Mouse (Mus musculus): ENCODE data around the gene Zfp51. TPM values are rescaled to one million over a fixed set of nuclear protein-coding genes. Genes with fewer than 3 reads are reported as not detected.

Zfp51 gene
- polyA plus RNA-seq, 1 experiment from 2014 or later: 6.3 TPM

- Histone ChIP-seq H3K9me3 (replicated peaks; ENCODE audit: control insufficient read depth, low read length) (no peaks in the 10 kb centered on the region), H3K9ac (ENCODE audit: low read depth, low read length) (no peak overlapping the region), H3K27ac (ENCODE audit: low read length) (no peak overlapping the region), H3K4me2 (ENCODE audit: low read depth, low read length) (no peak overlapping the region), H3K36me3 (ENCODE audit: control insufficient read depth, insufficient read depth) (peaks cover 2% of the 10 kb centered on the region; the same call in 1 of the 2 replicates), H3K4me3 (ENCODE audit: low read depth, low read length) (no peak overlapping the region), H3K4me1 (ENCODE audit: control insufficient read depth, low read depth, low read length) (no peaks in the 10 kb centered on the region), H3K27me3 (ENCODE audit: control insufficient read depth, insufficient read depth, low read depth, low read length) (no peaks in the 10 kb centered on the region)
- no peak for ATAC-seq (ENCODE audit: low read depth)
- 70% methylated on average over 1 of the region's 1 CpGs for WGBS (ENCODE audit: insufficient replicate concordance)
Observed at GRCm38 (mm10) chr17:21504524-21504923, 54.4 kb downstream of the Zfp51 start.

DNA sequence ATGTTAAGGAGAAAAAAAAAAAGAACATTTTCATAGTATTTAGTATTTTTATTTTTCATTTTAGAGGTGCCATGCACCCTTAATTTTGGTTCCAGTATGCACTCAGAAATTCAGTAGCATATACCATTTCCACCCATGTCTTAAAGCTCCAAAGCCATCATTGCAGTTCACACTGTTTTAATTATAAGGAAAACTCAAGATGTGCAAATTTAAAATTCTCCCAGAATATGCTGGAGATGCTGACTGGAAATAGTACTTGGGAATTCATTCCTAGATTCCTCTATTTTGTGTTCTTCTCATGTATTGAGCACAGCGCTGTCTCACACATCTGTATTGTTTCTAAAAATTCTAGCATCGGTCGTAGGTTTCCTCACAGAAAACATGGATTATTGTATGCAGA, 56.1 kb downstream of the Zfp51 start:
- H3K4me1 ChIP-seq (ENCODE audit: control insufficient read depth, low read depth, low read length): no peaks in the 10 kb centered on the region
- H3K27ac ChIP-seq (ENCODE audit: low read length): no peak overlapping the region
- H3K9ac ChIP-seq (ENCODE audit: low read depth, low read length): no peak overlapping the region
- no peak overlapping the region for H3K4me3 ChIP-seq (ENCODE audit: low read depth, low read length)
- no peak for ATAC-seq (ENCODE audit: low read depth)
- no peaks in the 10 kb centered on the region for H3K9me3 ChIP-seq (replicated peaks; ENCODE audit: control insufficient read depth, low read length)
- WGBS (ENCODE audit: insufficient replicate concordance): 87% methylated on average over 3 of the region's 3 CpGs
- H3K27me3 ChIP-seq (ENCODE audit: control insufficient read depth, insufficient read depth, low read depth, low read length): no peaks in the 10 kb centered on the region
- H3K36me3 ChIP-seq (ENCODE audit: control insufficient read depth, insufficient read depth): peaks cover 2% of the 10 kb centered on the region
- no peak overlapping the region for H3K4me2 ChIP-seq (ENCODE audit: low read depth, low read length)

GRCm38 (mm10) chr17:21509756-21510155, 59.6 kb downstream of the Zfp51 start:
- Histone ChIP-seq H3K4me2 (ENCODE audit: low read depth, low read length) (no peak overlapping the region), H3K36me3 (ENCODE audit: control insufficient read depth, insufficient read depth) (peaks cover 2% of the 10 kb centered on the region), H3K4me1 (ENCODE audit: control insufficient read depth, low read depth, low read length) (no peaks in the 10 kb centered on the region), H3K4me3 (ENCODE audit: low read depth, low read length) (no peak overlapping the region), H3K27ac (ENCODE audit: low read length) (no peak overlapping the region), H3K9me3 (replicated peaks; ENCODE audit: control insufficient read depth, low read length) (no peaks in the 10 kb centered on the region), H3K27me3 (ENCODE audit: control insufficient read depth, insufficient read depth, low read depth, low read length) (no peaks in the 10 kb centered on the region), H3K9ac (ENCODE audit: low read depth, low read length) (no peak overlapping the region)
- no peak for ATAC-seq (ENCODE audit: low read depth)

Other genes starting within 250 kb of the Zfp51 start
- gene Vmn1r234, start 224.3 kb upstream of the Zfp51 start, polyA plus RNA-seq (2015; fragmentation: Nextera tagmentation; extraction: Ambion mirVana): not detected in 2 replicates
- not detected in 2 replicates for gene Vmn1r235, start 194.0 kb upstream of the Zfp51 start, polyA plus RNA-seq (2015; fragmentation: Nextera tagmentation; extraction: Ambion mirVana)
- not detected in 2 replicates for gene Vmn1r236, start 167.4 kb upstream of the Zfp51 start, polyA plus RNA-seq (2015; fragmentation: Nextera tagmentation; extraction: Ambion mirVana)
- gene Vmn1r237, start 138.5 kb upstream of the Zfp51 start, polyA plus RNA-seq (2015; fragmentation: Nextera tagmentation; extraction: Ambion mirVana): not detected in 2 replicates
- gene Zfp677, start 66.6 kb upstream of the Zfp51 start, polyA plus RNA-seq (2015; fragmentation: Nextera tagmentation; extraction: Ambion mirVana): 0.50 and 0.54 TPM in 2 replicates
- gene Zfp54, start 27.1 kb upstream of the Zfp51 start, polyA plus RNA-seq (2015; fragmentation: Nextera tagmentation; extraction: Ambion mirVana): 1.7 and 1.9 TPM in 2 replicates
- 3.1 TPM in 2 replicates for gene Zfp53, start 38.6 kb downstream of the Zfp51 start, polyA plus RNA-seq (2015; fragmentation: Nextera tagmentation; extraction: Ambion mirVana)
- gene Zfp52, start 85.2 kb downstream of the Zfp51 start, polyA plus RNA-seq (2015; fragmentation: Nextera tagmentation; extraction: Ambion mirVana): 0.59 and 0.86 TPM in 2 replicates
- 5.1 and 5.2 TPM in 2 replicates for gene Zfp948, start 116.6 kb downstream of the Zfp51 start, polyA plus RNA-seq (2015; fragmentation: Nextera tagmentation; extraction: Ambion mirVana)
- 0.91 and 1.5 TPM in 2 replicates for gene Zfp983, start 200.2 kb downstream of the Zfp51 start, polyA plus RNA-seq (2015; fragmentation: Nextera tagmentation; extraction: Ambion mirVana)
- 2.6 and 4.6 TPM in 2 replicates for gene Gm10226, start 241.5 kb downstream of the Zfp51 start, polyA plus RNA-seq (2015; fragmentation: Nextera tagmentation; extraction: Ambion mirVana)

Measured in liver, embryonic 16.5 days (tissue).